Mouse (Mus musculus): ENCODE measurements at regions not wholly inside any gene's neighbourhood (a gene's known extent, or its start where the extent isn't known, plus 50 kb on each side); places are given as distances from the start of the nearest gene placed in this dataset.

- DNase-seq (ENCODE audit: low spot score in 2 of 2): no peak
Measured at GRCm38 (mm10) chr2:9683673-9684210, 197.3 kb upstream of the 4930412O13Rik start.

- no peak for DNase-seq (ENCODE audit: low spot score in 2 of 2)
Measured at GRCm38 (mm10) chr2:9688176-9688575, 192.9 kb upstream of the 4930412O13Rik start.

- DNase-seq (ENCODE audit: low spot score in 2 of 2): peak; percentile 19 to 21
Measured at GRCm38 (mm10) chr2:9689518-9689917, 191.5 kb upstream of the 4930412O13Rik start.

DNA sequence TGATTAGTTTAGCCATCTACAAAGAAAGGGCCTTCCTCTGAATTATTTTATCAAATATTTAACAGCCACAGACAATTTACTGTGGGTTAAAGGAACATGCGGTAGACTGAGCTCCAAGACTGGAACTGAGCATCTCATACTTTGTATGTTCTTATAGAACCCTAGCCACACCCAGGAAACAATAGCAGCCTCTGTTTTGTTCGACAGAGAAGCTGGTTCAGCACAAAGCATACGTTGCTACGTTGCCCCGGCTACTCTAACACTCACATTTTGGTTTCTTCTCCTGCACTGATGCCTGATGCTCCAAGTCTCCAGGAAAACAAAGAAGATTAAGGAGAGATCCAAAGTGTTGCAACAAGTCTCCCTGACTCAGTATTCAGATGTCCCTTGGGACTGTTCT is 189.5 kb upstream of the 4930412O13Rik start:
- DNase-seq (ENCODE audit: low spot score in 2 of 2): no peak

DNA sequence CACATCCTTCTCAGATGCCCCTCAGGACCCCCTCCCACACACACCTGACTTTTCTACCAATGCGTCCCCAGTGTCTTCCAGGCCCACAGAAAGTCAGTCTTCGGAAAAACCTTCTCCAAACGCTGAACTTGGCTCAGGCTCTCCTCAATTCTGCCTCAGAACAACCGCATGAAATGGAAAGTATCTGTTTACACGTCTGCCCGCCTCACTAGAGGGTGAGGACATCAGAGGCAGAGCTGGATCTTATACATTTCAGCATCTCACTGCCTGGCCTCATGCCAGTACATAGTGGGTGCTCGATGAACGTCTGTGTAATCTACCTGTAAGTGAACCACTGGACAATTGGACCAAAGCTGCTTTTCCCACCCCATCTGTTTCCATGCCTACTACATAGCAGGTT is 189.1 kb upstream of the 4930412O13Rik start:
- no peak for DNase-seq (ENCODE audit: low spot score in 2 of 2)

DNA sequence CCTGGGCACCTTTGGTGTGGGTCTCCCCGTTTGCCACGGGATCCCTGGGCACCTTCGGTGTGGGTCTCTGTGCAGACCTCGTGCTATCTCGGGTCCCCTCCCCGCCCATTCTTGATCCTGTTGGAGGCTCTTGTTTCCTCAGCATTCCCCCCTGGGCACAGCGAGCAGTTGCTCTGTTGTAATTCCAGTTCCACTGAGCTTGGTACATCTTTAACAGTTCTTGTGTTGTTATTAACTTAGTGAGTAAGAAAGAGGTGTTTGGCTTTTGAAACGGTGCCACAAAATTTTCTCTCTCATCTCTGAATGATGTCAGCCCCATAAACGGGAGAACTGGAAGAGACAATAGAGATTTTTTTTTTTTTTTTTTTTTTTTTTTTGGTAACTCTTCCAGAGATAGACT is 187.7 kb upstream of the 4930412O13Rik start:
- DNase-seq (ENCODE audit: low spot score in 2 of 2): no peak

DNA sequence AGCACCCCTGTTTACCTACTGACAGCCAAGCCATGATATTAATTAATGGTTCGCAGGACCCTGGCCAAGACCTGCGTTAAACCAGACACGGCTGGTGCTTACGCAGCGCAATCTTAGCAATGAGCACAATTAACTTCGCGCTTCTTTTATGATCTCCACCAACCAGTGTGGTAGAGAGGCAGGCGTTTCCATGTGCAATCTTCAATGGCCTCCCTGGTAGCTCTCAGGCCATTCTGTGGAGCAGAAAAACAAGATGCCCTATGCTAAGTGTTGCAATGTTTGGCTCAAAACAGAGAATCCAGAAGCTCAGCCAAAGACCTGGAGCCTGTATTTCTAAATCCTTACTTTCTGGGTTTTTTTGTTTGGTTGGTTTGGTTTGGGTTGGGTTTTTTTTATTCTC is 186.9 kb upstream of the 4930412O13Rik start:
- DNase-seq (ENCODE audit: low spot score in 2 of 2): no peak

DNA sequence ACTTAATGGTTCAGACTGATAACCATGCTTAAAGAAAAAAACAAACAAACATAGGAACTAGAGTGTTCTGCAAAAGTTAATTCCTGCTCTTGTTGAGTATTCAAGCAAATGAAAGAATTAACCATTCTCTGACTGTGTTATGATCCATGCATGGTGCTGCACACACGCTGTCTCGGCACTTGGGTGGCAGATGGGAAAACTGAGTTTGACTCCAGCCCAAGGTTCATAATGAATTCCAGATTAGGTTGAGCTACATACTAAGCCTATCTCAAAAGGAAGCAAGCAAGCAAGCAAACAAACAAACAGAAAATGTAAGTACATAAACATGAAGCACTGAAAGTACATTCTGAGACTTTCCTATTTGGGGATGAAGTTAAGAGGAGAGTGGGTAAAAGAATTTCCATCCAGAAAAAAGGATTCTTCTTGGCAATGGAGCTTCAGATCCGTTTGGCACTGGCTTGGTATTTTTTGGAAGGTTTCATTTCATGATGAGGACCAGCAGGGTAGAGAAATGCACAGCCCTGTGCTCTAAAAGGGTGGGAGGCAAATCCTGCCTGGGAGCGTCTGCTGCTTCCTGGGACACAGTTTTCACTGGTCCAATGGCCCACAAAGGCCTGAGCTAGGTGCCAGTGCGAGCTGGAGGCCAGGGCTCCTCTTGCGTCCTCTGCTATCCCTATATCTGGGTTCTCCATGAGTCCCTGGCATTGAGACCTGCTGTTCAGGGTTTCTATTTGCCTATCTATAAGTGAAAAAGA is 183.3 kb upstream of the 4930412O13Rik start:
- DNase-seq (ENCODE audit: low spot score in 2 of 2): no peak

DNA sequence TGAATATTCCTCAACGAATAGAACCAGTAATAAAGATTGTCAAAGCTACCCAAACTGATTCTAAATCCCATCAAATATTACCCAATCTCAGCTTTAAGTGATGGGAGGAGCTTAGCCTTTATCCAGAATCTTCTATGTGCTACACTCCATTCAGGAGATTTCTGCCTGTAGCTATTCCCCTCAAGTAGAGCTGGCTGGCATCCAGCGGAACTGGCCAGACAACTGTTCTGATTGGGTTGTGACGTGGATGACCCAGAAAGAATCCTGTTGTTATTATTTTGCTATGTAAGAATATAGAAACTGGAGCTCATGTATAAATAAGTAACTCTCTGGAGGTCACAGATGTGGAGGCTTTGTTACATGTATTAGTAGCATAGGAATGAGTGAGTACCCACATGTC is 176.8 kb upstream of the 4930412O13Rik start:
- DNase-seq (ENCODE audit: low spot score in 2 of 2): no peak

DNA sequence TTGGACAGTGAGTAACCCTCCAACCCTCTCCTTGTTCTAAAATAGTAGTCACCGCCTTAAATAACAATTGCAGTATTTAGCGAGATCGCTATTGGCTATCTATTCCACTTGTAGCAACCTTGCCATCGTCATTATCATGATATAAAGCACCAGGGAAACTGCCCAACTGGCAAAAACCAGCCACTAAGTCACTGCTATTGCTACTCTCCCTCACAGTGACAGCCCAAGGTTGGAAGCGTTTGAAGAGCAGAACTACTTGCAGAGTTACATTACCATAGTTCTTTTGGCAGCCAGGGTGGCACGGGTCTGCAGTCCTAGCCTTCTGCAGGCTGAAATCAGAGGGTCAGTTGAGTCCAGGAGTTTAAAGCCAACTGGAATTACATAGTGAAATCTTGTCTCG is 171.6 kb upstream of the 4930412O13Rik start:
- DNase-seq (ENCODE audit: low spot score in 2 of 2): no peak

DNA sequence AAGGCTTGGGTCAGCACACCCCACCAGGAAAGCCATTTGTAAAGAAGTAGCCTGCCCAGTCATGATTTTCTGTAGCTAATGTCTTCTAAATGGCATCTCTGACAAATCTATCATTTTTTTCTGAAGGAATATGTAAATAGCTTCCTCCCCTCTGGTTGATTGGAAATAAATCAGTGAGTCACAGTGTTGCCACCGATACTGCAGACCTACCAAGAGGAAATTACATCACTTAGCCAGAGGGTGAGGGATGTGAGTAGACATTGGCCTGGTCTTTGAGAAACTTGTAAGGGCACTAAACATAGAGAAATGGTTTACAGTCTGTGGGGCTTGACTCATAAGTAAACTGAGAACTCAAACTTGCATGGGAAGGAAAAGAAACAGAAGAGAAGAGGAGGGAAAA is 163.1 kb upstream of the 4930412O13Rik start:
- no peak for DNase-seq (ENCODE audit: low spot score in 2 of 2)

DNA sequence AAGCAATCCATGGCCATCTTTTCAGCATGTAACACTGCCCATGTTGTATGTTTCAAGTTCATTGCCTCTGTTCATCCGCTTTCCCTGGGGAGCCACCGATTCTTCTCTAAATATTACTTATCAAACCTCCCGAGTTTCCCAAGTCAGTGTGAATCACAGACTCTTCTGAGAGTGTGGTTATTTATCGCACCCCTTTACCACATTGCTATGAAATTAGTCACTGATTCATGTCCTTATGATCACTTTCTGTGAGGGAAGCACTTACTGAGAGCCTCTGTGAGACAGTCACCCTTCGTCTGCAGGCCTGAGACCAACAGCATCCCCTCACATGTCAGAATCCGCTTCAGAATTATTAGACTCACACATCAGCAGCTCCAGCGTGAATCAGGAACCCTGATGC is 147.8 kb upstream of the 4930412O13Rik start:
- DNase-seq (ENCODE audit: low spot score in 2 of 2): no peak

GRCm38 (mm10) chr2:9744181-9744580 is 136.9 kb upstream of the 4930412O13Rik start:
- no peak for DNase-seq (ENCODE audit: low spot score in 2 of 2)

DNA sequence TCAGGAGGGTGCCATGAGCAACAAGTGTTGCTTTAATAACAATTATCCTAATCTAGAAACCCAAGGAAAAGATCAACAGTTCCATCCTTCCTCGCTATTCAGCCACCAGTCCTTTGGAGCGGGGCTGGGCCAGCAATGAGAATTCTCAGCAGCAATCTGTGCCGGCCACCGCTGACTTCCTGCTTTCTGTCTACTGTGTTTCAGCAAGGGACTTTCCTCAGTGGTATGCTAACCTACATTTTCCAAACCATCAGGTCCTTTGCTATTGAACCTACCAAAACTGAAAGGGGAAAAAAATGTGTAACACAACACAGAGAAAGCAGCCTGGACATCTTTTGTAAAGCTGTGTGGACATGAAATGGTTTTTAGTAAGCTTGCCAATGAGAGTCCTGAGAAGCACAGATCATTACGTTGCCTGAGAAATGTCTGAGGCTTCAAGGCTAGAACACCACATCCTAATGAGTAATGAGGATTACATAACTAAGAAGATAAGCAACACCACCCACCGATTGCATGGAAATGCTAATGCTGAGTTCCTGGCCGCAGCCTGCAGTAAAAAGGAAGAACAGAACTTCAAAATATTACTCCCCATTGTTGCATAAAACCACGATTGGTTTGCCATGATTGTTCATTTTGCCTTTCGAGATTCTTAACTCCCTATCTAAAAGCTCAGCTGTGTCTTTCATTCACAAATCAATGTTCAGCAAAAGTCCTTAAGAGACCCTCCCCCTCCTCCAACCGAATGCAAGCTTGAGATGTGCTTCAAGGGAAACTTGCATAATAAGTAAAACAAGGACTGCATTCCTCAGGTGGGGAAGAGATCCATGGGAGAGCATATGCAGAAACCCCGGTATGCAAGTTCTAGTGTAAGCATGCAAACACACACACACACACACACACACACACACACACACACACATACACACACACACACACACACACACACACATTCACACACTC is 130.9 kb upstream of the 4930412O13Rik start:
- peak in 1 of 2 experiments; percentile 2 for DNase-seq (ENCODE audit: low spot score in 2 of 2)

DNA sequence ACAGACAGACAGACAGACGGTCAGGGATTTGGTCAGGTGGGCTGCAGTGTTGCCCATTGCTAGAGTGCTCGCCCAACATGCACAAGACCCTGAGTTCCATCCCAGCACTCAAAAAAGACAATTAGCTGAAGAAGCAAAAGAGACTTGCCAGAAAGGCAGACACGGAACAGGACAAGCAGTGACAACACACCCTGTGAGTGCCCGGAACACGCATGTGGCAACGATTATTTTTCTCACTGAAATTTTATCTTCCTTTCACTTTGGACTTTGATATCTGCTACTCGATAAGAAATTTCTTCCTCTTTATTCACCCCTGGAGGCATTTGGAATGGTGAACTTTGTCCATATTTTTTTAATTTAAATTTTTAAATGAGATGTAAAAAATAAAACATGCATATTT is 127.4 kb upstream of the 4930412O13Rik start:
- no peak for DNase-seq (ENCODE audit: low spot score in 2 of 2)

DNA sequence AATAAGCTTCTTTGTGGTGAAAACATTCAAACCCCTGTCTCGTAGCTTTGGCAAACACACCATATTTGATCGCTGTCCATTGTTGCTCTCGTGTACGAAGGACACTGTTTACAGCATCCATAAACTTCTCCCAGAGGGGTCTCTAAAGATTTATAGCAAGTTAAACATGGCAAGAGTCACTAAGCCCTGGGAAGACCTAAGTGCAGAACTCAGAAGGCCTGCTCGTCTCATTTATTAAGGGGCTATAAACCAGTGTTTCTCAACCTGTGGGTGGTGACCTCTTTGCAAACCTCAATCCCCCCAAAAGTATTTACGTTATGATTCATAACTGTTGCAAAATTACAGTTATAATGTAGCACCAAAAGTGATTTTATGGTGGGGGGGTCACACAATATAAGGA is 126.9 kb upstream of the 4930412O13Rik start:
- no peak for DNase-seq (ENCODE audit: low spot score in 2 of 2)

DNA sequence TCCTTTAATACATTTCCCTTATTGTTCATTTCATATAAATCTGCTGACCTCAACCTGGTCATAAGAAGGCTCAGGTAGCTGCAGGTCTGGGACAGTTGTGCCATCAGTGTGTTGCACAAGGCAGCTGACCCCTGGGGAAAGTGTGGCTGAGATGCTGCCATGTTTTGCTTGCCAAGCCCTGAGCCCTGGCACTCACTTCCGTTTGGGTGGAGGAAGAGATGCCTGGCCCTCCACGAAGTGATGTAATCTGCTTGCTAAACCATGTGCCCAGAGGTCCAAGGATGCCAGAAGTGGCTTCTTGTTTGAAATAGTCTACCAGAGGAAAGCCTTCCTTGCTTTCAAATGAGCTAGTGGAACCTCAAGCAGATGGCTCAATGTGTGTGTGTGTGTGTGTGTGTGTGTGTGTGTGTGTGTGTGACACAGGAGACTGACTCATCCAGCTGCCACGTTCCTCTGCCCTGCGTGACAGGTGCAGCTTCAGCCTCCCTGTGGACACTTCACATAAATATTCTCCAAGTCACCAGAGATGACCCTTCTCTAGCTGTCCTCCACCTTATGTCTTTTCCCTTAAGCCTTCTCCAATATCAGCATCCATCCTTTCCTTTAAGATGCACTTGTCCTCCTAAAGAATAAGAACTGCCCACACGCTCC is 123.2 kb upstream of the 4930412O13Rik start:
- no peak for DNase-seq (ENCODE audit: low spot score in 2 of 2)

GRCm38 (mm10) chr2:9758983-9759382 is 122.1 kb upstream of the 4930412O13Rik start:
- no peak for DNase-seq (ENCODE audit: low spot score in 2 of 2)

DNA sequence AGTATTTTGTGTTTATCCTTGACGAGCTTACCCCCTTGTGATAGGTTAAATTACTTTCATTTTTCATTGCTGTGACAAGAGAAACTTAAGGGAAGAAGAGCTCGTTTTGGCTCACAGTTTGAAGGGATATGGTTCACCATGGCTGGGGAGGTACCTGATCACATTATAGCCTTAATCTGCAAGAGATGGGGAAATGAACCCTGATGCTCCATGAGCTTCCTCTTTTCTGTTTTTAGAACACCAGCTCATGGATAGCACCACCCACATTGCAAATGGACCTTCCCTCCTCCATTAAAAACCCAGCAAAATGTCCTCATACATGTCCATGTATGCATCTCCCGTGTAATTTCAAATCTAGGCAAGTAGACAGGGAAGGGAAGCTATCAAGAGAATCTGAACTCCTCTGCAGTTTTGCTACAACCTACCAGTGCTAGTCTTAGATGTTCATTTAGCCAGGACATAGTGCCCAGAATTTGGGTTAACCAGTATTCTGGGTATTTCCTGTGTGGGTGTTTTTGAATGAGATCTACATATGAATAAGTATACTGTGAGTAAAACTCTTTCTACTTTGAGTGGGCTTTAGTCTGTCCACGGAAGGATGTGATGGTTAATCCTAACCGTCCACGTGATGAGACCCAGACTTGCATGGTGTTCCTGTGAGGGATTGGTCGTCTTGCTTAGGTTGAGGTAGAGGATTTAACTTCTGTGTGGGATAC is 121.5 kb upstream of the 4930412O13Rik start:
- no peak for DNase-seq (ENCODE audit: low spot score in 2 of 2)

DNA sequence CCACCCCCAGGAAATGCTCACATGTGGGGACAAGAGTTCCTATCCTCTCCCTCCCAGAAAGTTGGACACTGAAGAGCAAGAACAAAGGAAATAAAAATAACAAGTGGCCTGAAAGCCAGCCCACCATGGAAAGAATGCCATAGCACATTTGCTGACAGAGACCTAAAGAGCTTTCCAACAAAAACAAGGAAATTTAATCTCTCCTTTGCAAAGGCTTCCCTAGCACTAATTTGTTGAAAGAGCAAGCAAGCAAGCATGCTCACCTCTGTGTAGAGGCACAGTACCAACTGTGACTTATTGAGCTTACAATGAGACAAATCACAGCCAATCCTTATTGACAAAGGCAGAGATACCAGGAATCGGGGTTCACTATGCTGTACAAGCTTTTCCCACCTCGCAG is 100.9 kb upstream of the 4930412O13Rik start:
- no peak for DNase-seq (ENCODE audit: low spot score in 2 of 2)

DNA sequence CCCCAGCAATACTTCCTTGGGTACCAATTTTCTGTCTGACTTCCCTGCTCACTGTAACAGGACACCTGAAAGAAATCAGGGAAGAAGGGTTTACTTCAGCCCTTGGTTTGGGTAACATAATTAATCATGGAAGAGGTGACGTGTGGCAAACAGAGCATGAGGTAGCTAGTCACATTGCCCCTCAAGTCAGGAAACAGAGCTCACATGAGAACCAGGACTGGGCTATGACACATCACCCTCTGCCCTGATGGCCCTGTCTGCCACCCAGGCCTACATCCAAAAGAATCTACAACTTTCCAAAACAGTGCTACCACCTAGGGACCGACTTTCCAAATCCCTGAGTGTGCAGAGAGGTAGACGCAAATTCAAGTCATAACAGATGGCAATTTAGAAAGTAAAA is 98.4 kb upstream of the 4930412O13Rik start:
- no peak for DNase-seq (ENCODE audit: low spot score in 2 of 2)
